Mouse (Mus musculus): ENCODE measurements around the gene Dlg1.

Gene Dlg1

DNA sequence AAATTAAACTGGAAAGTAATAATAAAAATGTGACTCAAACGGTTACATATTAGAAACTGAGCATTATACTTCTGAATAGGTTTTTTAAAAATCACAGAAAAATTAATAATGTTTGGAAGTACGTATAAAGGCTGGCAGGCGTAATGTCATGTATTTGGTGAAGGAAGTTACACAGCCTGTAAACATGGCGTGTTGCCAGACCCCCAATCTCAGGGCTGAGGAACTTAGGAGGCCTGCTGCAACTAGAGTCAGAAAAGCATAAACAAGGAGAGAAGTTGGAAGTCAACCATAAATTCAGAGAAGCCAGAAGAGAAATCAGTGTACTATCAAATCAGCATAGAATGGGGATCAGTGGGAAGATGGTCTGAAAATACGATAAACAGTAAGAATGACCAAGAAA, 200.7 kb downstream of the Dlg1 start:
- DNase-seq (ENCODE audit: low spot score), result no peak

DNA sequence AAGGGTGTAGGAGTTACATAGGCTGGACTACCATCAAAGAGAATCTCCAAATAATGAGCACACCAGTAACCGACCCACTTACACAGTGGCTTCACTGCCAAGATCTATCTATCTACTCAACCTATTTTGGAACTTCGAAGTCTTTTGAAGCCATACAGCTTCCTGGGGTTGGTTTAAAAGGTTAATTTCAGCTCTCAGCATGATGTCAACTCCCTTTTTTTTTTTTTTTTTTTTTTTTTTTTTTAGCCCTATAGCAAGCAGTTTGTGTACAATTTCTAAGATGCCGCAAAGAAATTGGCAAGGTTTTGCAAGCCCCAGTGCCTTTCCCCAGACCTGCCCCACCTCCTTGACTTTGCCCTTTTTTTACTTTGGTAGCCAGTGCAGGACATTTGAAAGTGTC, 202.0 kb downstream of the Dlg1 start:
- DNase-seq (ENCODE audit: low spot score), result no peak

DNA sequence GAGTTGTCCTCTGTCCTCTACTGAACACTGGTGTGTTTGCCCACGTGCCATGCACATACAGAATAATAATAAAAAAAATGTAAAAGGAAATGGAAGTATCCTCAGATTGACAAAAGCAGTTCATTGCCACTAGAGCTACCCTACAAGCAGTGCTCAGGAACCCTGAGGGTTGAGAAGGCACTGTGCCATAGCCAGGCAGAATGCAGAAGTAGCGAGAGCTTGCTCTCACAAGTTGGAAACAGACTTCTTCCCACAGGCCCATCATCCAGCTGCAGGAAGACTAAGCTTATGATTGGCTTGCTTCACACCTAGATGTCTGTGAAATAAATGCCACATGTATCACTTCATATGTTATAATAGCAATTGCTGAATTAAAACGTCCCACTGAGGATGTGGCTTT, 203.7 kb downstream of the Dlg1 start:
- DNase-seq (ENCODE audit: low spot score), result no peak

DNA sequence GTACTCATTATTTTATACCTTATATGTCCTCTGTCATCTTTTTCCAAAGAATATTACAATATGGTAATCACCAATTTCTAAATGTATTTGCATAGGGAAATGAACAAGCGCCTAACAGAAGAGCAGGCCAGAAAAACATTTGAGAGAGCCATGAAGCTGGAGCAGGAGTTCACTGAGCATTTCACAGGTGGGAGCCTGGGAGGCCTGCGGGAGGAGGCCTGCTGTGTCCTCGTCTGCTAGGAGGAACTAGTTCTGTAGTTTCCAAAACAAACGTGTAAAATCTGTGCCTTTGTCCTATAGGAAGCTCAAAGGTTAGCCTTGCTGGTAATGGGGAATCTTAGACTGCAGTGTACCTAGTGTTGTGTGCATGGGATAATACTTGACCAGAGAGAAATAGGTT, 204.5 kb downstream of the Dlg1 start:
- DNase-seq (ENCODE audit: low spot score), result no peak

DNA sequence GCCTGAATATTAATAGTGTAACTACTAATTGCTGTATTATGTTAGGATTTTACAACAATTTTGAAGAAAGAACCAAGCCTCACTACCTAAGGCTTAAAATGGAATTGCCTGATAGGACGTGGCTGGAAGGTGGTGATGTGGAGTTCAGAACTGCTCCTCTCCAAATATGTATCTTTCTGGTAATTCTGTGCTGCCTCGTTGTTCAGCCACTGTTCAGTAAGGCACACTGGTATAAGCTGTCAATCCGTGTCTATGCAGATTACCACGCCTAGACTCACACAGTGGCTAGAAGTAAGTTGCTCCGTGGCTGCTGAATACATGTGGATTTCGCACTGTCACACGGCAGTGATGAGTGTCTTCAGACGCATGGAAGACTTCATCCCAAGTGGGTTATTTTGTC, 210.5 kb downstream of the Dlg1 start:
- DNase-seq (ENCODE audit: low spot score), result no peak

DNA sequence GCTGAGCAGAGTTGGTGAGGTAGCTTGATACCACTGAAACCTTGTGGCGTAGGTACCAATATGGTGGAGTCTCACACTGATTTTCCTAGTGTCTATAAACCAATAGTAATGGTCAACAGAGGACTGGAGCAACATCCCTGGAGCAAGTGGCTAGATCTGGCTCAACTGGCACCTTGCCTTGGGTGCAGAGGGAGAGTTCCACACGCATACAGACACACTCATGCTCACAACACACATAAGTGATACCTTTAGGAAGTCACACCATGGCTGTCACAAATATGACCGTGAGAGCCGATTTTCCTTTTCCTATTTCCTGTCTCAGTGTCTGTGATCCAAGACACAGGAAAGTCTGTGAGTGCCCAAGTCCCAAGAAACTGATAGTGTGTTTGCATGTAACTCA, 212.1 kb downstream of the Dlg1 start:
- no peak for DNase-seq (ENCODE audit: low spot score)

DNA sequence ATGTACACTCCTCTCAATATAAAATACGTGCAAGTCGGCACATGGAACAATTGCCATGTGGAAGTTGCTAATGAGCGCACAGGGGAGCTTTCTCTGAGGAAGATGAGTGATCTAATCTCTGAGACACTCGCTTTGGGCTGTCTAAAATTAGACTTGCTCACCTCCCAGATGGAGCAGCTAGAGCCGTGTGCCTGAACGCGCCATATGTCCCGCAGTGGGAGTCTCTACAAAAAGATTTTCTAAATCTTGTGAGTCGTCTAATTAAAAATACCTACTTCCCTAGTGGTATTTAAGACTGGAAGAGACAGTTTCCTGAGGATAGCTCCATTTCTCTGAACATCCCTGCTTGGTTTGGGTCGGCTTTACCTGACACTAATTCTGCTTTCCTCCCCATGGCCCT, 213.1 kb downstream of the Dlg1 start:
- DNase-seq (ENCODE audit: low spot score), result no peak

DNA sequence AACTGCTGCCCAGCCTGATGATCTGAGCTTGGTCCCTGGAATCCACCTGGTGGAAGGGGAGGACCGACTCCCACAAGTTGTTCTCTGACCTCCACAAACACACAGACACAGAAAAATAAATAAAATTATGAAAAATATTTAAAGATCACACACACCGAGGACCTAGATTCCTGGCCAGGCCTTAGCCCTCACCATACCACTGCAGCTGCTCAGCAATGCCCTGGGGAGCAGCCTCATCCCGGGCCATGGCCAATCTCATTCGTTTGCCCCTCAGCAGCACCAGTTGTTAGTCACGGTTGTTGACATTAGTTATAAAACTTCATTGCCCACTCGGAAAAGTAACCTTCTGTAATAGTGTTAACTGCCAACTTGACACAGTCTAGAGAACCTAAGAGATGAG, 214.8 kb downstream of the Dlg1 start:
- DNase-seq (ENCODE audit: low spot score), result no peak

DNA sequence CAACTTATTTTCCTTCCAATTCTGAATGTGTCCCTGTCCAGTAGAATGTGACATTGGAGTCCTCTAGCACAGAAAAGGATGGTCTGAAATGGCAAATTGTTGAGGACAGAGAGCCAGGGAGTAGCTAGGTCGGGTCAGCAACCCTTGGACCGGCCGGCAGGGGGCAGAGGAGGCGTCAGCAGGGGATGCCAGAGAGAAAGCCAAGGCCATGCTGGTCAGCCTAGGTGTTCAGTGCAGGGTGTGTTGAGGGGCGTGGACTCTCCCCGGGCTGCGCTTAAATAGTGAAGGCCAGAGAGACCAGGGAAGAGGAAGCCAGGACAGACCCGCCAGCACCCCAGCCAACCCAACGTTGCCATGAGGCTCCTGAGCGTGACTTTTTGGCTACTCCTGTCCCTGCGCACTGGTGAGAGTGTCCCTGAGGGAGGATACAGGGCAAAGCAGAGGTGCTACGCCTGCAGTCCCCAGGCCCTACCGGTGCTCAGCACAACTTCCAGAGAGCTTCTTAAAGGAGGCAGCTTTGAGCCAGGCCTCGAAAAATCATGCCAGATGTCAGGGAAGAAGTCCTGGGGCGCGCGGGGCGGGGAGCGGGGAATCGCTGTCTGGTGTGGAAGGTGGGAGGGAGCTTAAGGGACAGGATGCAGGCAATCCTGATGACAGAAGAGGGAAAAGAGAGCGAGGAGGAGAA, 215.5 kb downstream of the Dlg1 start, which contains the start of gene Meltf:
Meltf (plus strand) TSS at position 238 of the 685 bp plus-strand sequence.
- DNase-seq (ENCODE audit: low spot score), result peak; percentile 19

DNA sequence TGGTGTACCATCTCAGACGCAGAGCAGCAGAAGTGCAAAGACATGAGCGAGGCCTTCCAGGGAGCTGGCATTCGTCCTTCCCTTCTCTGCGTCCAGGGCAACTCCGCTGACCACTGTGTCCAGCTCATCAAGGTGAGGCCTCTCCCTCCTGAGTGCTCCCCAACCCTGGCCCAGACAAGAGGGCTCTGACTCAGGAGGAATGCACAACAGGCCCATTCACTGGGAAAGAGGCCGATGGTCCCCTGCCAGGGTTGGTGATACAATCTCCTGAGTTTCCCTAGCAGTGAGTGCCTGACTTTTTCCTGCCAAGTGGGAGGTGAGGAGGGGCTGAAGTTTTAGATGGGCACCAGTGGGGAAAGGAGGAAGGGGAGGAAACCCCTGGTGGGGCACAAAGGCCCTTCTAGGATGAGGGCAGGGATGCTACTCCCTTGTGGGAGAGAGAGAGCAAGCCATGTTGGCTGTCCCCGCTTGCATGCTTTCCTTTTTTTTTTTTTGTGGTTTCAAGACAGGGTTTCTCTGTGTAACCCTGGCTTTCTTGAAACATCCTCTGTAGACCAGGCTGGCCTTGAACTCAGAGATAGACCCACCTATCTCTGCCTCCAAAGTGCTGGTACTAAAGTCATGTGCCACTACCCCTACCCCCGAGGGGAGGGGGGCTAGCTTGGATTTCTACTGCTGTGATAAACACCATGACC, 217.1 kb downstream of the Dlg1 start:
- DNase-seq (ENCODE audit: low spot score), result no peak

DNA sequence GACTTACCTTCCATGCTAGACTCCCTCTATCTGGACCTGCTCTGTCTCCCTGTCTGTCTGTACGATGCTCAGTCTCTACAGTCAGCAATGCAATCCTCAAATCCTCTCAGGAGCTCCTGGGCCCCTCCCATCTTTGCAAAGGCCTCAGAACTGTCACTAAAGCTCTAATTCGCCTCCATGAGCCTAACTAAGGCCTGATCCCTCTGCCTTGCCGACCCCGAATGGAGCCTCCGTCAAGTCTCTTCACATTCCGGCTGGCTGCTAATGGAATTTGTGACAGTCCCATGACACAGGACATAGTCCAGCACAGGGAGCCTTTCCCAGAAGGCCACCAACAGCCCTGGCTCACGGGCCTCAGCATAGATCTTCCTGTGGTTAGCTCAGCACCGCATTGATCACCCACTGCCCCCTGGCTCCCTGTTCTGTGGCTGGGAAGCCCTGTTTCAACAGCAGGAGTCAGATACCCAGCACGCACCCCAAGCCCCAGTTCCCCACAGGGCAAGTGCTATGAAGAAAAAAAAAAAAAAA, 219.2 kb downstream of the Dlg1 start:
- DNase-seq (ENCODE audit: low spot score), result no peak

DNA sequence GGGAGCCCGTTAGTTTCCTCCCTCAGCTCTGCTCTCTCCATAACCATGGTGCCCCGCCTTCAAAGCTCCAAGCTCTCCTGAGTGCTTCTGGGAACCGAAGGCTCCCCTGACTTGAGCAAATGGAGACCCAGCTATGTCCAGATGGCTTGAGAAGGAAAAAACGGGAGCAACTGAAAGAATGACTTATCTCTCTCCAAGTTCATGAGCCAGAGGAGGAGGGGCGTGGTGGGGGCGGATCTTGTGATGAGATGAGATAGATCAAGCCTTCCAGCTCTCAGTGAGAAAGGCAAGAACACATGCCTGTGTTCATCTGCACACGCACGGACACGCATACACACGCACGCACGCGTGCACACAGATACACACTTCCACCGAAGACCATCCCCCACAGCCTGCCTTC, 220.1 kb downstream of the Dlg1 start:
- DNase-seq (ENCODE audit: low spot score), result no peak

DNA sequence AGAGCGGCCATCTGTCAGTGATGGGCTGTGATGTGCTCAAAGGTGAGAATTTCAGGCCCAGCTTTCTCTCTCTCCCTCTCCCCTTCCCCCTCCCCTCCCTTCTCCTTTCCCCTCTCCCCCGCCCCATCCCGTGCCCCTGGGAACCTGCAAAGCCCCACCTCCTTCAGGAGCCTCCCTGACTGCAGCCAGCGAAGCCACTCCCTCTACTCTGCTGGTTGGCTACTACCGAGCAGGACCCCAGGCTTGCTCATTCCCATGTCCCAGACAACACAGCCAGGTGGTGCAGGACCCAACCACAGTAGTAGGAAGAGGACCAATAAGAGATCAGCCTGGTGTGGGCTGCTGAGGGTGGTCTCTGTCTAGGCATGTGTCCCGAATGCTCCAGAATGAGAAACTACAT, 220.7 kb downstream of the Dlg1 start:
- DNase-seq (ENCODE audit: low spot score), result no peak

DNA sequence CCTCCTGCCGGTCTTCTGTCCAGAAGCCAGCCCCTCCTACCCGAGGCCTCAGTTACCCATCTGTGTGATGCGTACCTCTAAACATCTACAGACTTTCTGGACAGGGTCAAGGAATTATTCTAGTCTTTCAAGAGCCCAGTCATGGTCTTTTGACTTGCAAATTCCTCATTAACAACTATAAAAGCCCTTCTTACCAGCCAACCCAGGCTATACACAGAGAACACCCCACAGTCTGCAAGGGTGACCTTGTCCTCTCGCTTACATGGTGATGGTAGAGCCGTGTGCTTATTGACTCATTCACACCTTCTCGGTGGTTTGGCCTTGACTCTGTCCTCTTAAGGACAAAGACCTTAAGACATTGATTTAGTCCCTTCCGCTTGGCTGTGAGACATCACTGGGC, 227.7 kb downstream of the Dlg1 start:
- no peak for DNase-seq (ENCODE audit: low spot score)

DNA sequence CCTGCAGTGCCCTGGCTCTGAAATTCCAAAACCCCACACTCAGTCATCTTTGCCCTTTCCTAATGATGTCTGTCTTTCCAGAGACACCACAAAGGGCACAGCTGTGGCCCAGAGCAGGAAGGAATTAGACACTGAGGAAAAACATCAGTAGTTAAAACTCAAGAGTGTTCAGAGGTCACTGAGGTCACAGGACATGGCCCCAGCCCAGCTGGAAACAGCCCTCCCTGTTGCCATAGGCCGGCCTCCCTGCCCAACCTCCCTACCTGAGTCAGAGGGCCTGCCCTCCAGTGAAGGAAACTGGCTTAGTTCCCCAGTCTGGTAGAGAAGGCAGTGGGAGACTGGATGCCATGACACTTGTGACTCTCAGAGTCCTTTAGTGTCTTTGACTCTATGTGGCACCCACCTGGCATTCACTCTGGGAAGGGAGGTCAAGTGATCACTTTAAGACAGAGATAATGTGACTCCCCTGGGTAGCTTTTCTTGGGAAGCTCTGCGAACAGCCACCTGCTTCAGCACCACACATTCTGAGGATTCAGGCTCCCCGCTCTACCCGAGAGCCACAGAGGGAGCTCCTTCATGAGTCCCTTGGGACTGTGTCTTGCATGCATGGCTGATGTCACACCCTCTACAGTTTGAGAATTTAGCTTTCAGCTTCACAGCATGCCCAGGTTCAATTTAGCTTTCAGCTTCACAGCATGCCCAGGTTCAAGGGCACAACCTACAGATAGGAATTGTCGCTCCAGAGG, 230.3 kb downstream of the Dlg1 start:
- DNase-seq (ENCODE audit: low spot score), result no peak

DNA sequence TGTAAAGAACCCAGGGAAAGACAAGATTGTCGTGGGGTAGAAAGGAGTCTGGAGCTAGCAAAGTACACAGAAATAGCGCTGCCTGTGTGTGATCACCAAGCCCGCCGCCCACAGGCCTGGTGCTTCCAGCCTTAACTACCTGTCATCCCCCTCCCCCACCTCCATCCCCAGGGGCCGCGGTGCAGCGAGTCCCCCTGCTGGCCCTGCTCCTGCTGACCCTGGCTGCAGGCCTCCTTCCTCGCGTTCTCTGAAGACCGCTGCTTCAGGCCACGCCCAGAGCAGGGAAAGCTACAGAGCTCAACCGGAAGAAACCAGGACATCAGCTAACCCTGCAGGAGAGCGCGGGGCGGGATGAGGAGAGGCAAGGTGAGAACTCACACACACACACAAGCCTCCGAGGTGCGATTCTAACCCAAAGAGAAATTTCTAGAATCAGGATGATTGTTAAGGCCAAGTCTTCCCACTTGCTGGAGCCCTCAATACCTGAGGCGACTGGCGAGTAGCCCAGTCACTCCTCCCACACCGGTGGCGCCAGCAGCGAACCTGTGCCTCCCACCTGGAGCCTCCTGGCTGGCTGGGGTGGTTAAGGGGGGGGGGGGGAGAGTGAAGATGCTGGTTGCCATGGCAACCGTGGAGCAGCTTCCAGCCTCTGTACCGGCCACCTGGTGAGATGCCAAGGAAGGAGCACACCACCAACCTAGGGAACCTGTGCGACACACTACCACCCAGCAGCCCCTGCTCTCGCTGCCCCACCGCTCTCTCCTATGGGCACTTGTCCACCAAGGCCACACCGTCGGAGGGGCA, 233.9 kb downstream of the Dlg1 start:
- no peak for DNase-seq (ENCODE audit: low spot score)

DNA sequence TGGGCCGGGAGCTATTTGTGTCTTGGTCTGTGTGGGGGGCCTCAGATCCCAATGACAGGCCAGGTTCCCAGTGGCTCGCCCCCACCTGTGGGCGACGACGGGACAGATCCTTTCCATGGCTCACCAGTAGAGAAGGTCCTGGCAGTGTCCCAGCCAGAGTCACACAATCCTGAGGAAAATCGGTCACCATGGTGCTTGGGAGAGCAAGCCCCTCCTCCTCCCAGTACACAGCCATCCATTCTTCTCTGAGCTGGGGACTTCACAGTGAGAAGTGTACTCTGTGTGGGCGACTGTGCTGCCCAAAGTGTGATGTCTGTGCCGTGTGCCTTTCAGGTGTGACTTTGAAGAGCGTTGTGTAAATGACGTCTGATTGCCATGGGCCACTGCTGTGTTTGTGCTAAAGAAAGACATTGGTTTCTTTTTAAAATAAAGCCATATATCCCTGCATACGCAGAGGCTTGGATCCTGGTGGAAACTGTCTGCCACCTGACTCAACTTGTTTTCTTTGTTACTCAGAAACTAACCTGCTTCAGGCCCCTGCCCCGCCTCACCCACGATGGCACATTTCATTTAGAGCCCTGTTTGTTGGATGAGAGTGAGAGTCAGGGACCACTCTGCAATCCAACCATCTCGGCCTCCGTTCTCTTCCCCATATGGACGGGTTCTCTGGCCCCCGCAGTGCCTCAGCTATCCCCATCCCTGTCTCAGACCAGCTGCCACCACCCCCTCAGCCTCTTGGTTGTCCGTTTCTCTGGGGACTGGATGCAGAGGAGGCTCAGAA, 235.5 kb downstream of the Dlg1 start:
- no peak for DNase-seq (ENCODE audit: low spot score)

DNA sequence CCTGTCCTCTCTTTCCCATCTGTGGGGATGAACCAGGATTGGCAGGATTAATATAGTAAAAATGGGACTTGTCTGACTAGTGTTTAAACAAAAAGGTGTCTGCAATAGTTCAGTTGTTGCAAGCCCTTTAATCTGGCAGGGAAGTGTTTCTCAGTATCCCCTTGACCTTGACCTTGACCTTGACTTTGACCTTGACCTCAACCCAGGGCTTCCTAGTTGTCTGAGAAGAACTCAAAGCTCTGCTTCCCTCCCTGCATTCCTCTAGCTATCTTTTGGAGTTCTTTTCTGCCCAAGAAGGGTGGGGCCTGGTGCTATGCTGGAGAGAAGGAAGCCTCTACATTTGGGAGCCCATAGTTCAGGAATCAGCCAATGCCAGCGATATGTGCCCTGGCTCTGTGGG, 238.6 kb downstream of the Dlg1 start:
- DNase-seq (ENCODE audit: low spot score), result no peak

DNA sequence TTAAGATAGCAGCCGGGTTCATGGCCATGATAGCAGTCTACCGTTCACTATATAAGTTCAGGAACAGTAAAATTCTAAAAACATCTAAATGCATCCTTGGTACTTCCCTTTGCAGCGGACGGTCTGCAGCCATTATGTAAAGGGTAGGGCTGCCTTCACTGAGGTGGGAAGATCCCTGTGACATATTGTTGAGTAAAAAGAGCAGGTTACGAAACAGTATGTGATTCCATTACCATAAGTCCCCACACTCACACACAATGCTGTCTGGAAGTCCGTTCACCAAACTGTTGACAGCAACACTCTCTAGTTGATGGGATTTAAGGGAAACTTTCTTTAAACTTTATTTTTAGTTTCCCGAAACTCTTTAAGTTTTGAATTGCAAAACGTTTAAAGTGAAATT, 240.0 kb downstream of the Dlg1 start:
- no peak for DNase-seq (ENCODE audit: low spot score)

DNA sequence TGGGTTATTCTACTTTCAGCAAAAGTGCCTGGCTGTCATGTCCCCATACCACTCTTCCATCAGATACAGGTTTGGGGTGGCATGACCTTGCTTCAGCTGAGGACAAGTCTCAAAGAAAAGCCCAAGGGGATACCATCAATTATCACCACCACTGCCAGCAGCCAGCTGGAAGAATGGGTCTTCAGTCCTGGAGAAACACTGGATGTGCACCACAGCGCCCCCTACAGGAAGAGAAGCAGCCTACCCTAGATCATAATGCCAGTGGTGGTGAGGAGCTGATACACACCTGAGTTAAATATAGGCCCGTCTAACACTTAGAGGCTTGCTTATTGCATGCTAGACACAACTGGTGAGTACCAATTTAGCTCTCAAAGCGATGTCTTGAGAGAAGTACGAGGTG, 242.1 kb downstream of the Dlg1 start:
- DNase-seq (ENCODE audit: low spot score), result peak; percentile 49

Data from c-Kit-positive CD71-positive TER-119-positive erythroid progenitor cells, embryonic 14.5 days (primary cell).